Mouse (Mus musculus): ENCODE measurements around the gene Ddx5.
"Not testable (repeated sequence)": the region's sequence is repeated elsewhere in the genome, so short reads cannot be mapped to it uniquely, and the experiment has no call there.

Ddx5 gene

DNA sequence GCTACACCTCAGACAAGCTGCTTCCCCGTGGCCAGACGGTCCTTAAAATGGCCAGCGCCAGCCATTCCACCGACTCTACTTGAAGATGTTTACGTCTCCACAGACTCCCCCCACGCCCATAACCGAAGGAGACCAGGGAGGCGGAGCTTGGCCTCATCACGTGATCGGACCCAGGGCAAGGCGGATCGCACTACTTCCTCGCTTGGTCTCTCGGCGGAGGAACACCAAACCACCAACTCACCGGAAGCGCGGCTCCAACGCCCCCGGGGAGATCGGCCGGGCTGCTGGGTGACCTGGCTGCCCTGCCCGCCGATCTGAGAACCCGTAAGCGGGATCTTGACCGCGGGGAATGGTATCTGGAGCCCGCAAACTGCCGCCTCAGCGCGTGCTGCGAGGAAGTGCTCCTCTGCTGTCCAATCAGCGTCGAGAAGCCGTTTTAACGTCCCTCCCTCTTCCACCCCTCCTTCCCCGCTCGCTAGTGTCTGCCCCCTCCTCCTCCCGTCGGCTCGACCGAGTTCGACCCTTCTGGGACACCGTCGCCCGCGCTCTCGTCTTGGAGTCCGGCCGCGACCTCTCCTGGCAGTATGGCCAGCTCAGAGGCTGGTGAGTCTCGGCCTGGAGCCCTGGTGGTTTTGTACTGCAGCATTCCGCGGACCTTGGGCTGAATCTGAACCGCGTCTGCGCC lies at the start of gene Ddx5, which contains the start of gene Cep95:
TSS of gene Ddx5 (minus strand) at position 411 of the 685 bp plus-strand sequence.
TSS of gene Cep95 (plus strand) at position 478 of the 685 bp plus-strand sequence.
- DNase-seq, result peak; percentile 98

DNA sequence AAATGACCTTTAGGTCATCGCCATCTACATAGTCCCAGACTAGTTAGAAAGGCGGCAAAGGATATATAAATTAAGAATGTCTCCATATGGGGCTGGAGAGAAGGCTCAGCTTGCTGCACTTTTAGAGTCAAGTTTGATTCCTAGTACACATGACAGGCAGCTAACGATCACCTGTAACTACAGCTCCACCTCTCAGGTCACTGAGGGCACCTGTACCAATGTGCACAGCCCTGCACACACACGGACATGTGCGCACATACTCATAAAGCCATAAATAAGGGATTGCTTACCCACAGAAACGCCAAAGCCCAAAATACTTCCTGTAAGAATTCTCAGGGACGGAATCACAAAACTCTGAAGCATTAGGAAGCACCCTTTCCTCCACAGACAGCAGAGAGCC lies 39.1 kb upstream of the Ddx5 start:
- DNase-seq, result no peak

DNA sequence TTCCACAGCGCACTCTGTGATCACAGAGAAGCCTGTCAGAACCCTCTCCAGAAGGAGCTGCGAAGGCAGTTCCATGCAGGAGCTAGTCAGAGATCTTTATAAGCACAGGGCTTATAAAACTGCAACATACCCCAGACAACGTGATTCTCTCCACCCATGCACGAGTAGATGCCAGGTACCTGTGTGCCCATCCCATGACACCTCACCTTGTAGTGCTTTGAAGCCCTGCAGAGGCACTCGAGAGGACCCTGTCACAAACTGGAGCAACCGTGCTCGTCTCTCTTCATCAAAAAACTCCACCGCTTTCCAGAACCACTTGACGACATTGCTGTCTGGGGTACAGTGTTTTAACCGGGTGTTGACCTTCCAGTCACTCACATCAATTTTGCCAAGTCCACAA lies 35.4 kb upstream of the Ddx5 start:
- DNase-seq, result no peak

DNA sequence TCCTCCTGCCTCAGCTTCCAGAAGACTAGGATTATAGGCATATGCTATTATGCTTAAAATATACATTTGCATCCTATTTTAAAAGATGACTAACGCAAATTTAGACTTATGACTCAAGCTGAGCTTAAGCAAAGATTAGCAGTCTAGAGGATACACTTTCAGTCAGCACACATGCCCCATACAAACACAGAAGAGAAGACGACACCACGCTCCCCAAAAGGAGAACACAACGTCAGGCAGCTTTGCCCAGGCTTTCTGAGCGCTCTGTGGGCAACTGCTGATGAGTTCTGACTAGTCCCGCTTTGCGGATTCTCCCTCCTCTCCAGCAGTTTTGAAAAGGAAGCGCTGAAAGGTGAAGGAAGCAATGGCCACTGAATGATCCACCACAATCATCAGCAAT lies 34.8 kb upstream of the Ddx5 start:
- no peak for DNase-seq

DNA sequence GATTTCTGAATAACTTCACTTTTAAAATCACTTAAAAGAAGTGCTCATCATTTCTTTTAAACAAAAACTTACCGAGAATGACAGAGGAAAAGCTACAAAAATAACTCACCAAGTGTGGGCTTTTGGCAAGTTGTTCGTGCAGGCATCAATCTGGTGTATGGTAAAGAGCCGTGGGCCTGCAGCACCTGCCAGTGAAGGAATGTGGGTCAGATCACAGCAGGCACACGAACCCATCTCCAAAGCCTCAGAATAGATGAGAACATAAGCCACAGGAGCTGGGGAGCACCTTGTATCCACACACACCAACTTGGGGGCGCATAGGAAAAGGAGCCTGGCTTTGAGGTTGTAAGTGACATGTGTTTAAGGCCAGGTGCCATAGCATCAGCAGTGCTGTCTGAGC lies 33.9 kb upstream of the Ddx5 start:
- DNase-seq, result no peak

DNA sequence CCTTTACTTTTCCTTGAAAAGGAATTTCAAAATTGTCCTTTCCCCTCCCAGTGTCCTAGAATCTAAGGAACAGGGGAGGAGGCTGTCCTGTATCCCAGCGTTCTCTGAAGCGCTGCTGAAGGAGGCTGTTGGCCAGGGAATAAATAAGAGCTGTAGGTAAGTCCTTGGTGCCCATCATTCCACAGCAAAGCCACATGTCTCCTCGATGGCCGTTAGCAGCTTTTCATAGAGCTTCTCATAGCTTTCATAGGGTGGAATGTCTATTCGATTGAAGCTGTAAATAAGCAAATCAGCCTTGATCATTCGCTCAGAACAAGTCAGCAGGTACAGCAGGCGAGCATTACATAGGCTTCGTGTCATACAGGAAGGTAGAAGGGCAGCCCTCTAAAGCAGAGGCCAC lies 33.5 kb upstream of the Ddx5 start:
- DNase-seq, result no peak

- no peak for DNase-seq
Measured at GRCm38 (mm10) chr11:106821397-106821796, 32.4 kb upstream of the Ddx5 start.

DNA sequence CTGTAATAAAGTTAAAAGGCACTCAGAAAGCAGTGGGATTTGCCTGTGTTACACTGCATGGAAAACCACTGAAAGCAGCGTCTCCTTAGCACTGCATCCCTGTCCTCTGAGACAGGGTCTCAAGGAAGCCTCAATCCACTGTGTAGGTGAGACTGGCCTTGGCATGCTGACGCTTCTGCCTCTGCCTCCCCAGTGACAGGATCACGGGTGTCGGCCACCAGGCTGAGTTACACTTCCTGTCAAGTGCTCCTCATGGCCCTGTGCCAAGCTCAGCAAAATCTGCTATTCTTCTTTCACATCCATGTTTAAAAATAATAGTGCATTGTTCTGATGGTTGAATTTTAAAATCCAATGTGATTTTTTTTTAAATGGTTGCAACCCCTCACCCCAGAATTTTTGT lies 32.0 kb upstream of the Ddx5 start:
- peak; percentile 69 for DNase-seq

GRCm38 (mm10) chr11:106820252-106820651 lies 31.3 kb upstream of the Ddx5 start:
- DNase-seq, result no peak

DNA sequence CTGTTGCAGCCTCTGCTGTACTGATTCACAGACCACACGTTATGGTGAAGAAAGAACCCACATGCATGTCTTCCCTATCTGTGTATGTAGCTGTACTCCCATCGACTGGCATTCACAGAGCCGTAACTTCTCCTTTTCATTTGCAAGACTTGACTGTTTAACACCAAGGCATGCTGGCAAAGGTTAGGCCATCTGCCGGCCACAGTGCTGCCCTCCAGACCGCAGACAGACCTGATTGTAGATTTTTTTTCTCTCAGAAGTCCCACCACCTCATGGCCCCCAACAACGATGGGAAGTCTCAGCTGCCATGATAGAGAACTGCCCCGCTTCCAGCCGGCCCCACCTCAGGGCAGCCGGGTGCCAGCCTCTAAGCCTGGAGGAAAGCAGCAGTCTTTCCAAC lies 30.6 kb upstream of the Ddx5 start:
- no peak for DNase-seq

GRCm38 (mm10) chr11:106818341-106818740 lies 29.4 kb upstream of the Ddx5 start:
- DNase-seq, result no peak

GRCm38 (mm10) chr11:106817808-106818207 lies 28.8 kb upstream of the Ddx5 start:
- DNase-seq, result no peak

GRCm38 (mm10) chr11:106817156-106817555 lies 28.2 kb upstream of the Ddx5 start:
- DNase-seq, result no peak

- DNase-seq, result no peak
Measured at GRCm38 (mm10) chr11:106816316-106816715, 27.3 kb upstream of the Ddx5 start.

GRCm38 (mm10) chr11:106815761-106816160 lies 26.8 kb upstream of the Ddx5 start:
- DNase-seq, result no peak

DNA sequence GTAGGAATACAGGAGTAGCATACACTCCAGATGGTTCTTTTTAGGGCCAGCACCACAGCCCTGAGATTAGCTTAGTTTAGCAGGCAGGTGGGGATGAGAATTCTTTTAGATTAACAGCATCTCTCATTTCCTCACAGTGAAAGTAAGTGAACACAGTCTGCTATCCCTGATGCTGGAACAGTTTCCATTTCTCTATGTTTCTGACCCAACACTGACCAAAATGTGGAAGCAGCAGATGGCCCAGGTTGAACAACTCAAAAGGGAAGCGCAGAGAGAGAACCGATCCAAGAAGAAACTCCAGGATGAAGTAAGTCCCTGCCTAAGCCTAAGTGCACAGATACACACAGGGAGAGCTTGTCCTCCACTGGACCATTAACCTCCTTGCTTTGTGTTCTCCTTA lies 26.3 kb upstream of the Ddx5 start:
- no peak for DNase-seq

DNA sequence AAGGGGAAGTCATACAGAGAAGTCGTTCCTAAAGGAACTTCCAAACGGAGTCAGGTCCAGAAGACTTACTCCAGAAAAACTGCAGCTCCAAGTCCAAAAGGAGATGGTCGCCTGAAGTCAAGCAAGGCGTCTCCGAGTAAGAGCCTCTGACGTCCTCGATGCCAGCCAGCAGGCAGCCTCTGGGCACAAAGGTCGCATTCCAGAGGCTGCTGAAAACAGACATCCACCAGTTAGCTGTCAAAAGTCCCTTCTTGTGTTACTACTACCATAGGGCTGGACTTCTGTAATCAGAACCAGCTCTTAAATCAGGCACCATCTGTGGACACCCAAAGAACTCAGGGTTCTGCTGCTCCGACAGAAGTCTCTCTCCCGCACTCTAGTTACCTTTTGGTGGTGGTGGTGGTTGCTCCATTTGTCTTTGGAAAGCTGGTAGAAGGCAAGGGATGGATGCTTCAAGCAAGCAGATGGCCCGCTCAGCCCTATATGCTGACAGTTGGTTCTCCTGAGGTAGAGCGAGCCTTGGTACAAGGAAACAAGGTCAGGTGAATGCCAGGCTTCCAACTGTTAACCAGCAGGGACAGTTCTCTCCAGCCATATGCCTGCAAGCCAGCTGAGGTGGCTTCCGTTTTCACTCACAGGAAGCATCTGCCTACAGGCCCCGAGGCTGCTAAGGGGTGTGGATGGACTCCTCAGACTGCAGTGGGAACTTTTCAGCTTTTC lies 25.8 kb upstream of the Ddx5 start:
- DNase-seq, result no peak

DNA sequence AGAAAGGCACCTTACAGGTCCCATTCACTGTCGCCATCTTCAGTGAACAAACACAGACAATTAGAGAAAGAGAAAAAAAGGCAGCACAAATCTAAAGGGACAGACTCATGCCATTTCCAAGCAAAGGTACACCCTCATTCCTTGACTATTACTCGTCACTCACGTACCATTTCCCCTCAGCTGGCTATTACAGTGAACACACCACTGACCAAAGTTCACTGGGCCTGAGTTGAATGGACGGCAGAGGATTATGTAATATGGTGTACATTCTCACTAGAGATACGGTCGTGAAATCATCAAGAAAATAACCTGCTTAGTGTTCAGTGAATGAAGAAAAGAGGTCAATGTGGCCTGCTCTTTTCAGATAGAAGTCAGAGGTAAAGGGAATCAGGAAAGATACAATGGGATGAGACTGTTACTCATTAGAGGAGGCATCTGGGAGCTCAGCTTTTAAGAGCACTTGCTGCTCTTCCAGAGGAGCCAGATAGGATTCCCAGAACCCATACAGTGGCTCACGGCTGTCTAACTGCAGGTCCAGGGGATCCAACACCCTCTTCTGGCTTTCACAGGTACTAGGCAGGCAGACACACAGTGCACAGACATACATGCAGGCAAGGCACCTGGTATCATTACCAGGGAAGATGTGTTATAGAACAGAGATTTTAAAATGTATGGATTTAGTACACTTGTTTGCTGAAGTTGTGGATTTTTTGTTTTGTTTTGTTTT lies 23.6 kb upstream of the Ddx5 start:
- no peak for DNase-seq

GRCm38 (mm10) chr11:106807442-106807841 lies 18.5 kb upstream of the Ddx5 start:
- not testable (repeated sequence) for DNase-seq

DNA sequence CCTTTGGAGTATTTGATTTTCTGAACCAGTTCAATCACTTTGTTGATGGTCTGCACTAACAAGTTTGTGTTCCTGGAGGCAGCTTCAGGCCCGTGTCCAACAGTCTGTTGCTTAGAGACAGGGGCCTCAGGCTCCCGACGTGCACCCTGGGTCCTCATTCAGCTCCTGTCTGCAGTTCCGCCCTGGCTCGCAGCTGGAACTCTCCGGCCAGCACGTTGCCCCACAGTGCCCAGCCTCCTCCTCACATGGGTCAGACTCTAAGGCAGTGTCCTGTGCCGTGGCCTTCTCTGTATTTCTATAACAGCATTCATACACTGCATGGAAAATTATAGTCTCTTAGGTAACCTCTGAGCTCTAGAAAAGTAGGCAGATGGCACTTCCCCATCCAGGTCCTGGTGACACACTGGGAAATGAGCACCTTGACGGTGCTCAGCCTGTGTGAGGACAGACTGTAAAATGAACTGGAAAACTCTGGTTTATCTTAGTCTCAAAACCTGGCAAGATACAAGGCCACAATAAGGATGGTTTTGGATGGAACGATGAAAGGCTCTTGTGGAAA lies 13.2 kb upstream of the Ddx5 start:
- no peak for DNase-seq

DNA sequence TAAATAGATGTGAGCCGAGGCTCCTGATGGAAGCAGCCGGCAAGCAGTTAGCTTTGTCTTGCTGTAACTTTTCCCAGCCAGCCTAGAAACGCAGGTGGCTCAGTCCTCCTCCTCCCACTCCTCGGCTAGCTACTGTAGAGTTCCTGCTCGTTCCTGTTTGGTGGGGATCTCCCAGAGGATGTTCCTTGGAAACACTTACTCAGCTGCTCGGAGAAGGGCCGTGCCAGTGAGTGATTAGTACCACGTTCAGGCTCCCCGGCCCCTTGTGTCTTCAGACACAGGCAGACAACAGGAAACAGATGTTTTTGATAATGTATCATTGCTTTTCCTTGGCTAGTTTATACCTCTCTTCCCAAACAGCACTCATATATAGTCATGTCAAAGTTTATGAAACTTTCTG lies 6.7 kb upstream of the Ddx5 start:
- no peak for DNase-seq

GRCm38 (mm10) chr11:106793846-106794245 lies 4.9 kb upstream of the Ddx5 start:
- DNase-seq, result no peak

DNA sequence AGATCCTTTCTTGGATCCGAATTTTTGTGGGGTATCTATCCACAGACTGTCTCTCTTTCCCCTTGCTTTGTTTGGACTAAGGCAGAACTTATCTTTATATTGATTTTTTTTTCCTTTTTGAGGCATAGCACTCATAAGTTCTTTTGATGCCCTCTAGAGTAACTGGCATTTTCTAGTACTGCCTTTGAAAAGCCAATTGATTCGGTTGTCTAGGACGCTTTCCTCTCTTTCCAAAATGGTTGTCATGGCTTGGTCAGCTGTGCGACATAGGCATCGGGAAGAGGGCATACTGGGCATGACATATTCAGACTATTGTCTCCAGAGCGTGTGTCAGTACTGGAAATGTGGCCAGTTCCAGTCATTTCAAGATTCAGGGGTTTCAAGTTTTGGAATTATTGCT lies 664 bp upstream of the Ddx5 start:
- no peak for DNase-seq
